Mouse (Mus musculus) midbrain, embryonic 11.5 days (tissue): ENCODE measurements at regions not wholly inside any gene's neighbourhood (a gene's known extent, or its start where the extent isn't known, plus 50 kb on each side); places are given as distances from the start of the nearest gene placed in this dataset.
A peak's percentile ranks its signal among the peaks of the same experiment; 100 is the strongest.

Experiments used
- ATAC-seq: fragments of 200-750 bp; cut with Nextera tagmentation; 2 replicates; pipeline ENCODE4 v1.8.0; 2017; ENCODE audit warnings: moderate TSS enrichment, moderate library complexity; ENCODE audit not compliant: low FRiP score
- DNase-seq: peaks from one replicate; pipeline ENCODE4 v3.0.0; 2015; ENCODE audit warnings: low spot score; ENCODE audit errors: missing footprints
- H3K27ac ChIP-seq: fragments of 300-500 bp; sonication (generic); 2 replicates; pipeline ENCODE4 v1.5.1; 2014; ENCODE audit warnings: low read depth, low read length
- H3K27me3 ChIP-seq: fragments of 300-500 bp; sonication (generic); 2 replicates; pipeline ENCODE4 v1.6.1; 2014; ENCODE audit warnings: mild to moderate bottlenecking, low read length, moderate library complexity, mixed read lengths; ENCODE audit not compliant: control insufficient read depth, insufficient read depth
- H3K36me3 ChIP-seq: fragments of 300-500 bp; sonication (generic); 2 replicates; pipeline ENCODE4 v1.6.1; 2014; ENCODE audit warnings: mild to moderate bottlenecking, low read length, moderate library complexity, mixed read lengths; ENCODE audit not compliant: control insufficient read depth, insufficient read depth
- H3K4me1 ChIP-seq: fragments of 300-500 bp; sonication (generic); 2 replicates; pipeline ENCODE4 v1.6.1; 2014; ENCODE audit warnings: low read length; ENCODE audit not compliant: control insufficient read depth, insufficient read depth
- H3K4me2 ChIP-seq: fragments of 300-500 bp; sonication (generic); 2 replicates; pipeline ENCODE4 v1.6.1; 2014; ENCODE audit warnings: mild to moderate bottlenecking, moderate library complexity
- H3K4me3 ChIP-seq: fragments of 300-500 bp; sonication (generic); 2 replicates; pipeline ENCODE4 v1.5.1; 2014; ENCODE audit warnings: low read depth, low read length
- H3K9ac ChIP-seq: fragments of 300-500 bp; sonication (generic); 2 replicates; pipeline ENCODE4 v1.6.1; 2014; ENCODE audit warnings: low read length
- H3K9me3 ChIP-seq: fragments of 300-500 bp; sonication (generic); 2 replicates; pipeline ENCODE4 v1.6.1; 2016; ENCODE audit warnings: low read length; ENCODE audit not compliant: control insufficient read depth
- WGBS: fragments of 180-500 bp; shearing (Covaris S2); extraction: QIAGEN DNeasy Blood & Tissue Kit; methylation state at CpG from one replicate; pipeline ENCODE4 v1.1.7; 2014; 5-methylcytosine and 5-hydroxymethylcytosine counted together

DNA sequence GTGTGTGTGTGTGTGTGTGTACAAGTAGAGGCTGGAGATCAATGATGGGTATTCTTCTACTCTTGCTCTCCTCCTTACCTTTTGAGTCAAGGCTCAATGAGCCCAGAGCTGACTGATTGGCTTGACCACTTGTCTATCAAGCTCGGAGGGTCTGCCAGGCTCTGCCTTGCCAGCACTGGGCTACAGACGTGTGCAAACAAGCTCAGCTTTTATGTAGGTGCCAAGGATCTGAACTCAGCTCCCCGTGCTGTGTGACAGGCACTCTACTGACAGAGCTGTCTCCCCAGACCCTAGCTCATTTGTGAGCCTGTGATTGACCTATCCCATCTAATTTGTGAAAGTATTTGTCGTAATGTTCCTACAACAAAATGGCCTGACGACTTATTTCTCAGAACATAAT, 54.2 kb upstream of the Cdc42bpa start:
- ATAC-seq (no peak), DNase-seq (no peak)
- H3K27me3 ChIP-seq = no peaks in the 10 kb centered on the region
- H3K4me2 ChIP-seq = no peak overlapping the region
- H3K27ac ChIP-seq = no peak overlapping the region
- H3K36me3 ChIP-seq = no peaks in the 10 kb centered on the region
- H3K9ac ChIP-seq = no peak overlapping the region
- no peaks in the 10 kb centered on the region for H3K9me3 ChIP-seq
- 91% methylated on average over 5 of the region's 5 CpGs for WGBS
- H3K4me1 ChIP-seq = no peaks in the 10 kb centered on the region
- no peak overlapping the region for H3K4me3 ChIP-seq

DNA sequence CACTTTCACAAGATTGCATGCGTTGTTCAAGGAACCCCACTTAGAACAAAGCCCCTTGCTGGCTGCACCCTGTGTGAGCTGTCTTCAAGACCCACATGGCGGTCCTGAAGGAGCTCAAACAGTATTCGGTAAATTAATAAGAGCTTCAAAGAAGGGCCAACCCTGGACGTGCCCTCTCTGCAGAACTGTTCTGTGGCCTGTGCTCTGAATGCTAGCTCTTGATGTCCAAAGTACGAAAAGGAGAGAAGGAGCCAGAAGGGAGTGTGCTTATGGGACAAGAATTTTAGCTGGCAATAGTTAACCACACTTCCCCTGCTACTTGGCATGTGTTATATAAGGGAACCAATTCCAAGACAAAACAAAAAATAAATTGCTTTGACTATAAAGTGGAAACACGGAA, 67.6 kb upstream of the Cdc42bpa start:
- ATAC-seq (no peak), DNase-seq (no peak)
- Histone ChIP-seq H3K27me3 (no peaks in the 10 kb centered on the region), H3K9ac (no peak overlapping the region), H3K9me3 (no peaks in the 10 kb centered on the region), H3K4me3 (no peak overlapping the region), H3K27ac (no peak overlapping the region), H3K36me3 (no peaks in the 10 kb centered on the region), H3K4me1 (no peaks in the 10 kb centered on the region), H3K4me2 (no peak overlapping the region)
- 88% methylated on average over 6 of the region's 6 CpGs for WGBS

DNA sequence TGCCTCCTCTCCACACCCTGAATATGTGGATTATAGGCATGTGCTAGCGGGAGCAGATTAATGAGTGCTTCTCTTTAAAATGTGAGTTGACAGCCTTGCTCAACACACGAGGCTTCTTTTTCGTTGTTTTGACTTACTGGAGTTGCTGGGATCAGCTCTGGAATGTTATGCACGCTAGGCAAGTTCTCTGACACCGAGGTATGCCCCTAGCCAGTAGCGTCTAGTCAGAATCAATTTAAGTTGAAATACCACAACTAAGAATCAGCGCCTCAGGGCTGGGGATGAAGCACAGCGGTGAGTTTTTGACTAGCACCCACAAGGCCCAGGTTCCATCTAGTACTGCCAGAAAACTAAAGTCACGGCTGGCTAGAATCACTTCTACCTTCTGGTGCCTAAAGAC, 72.4 kb upstream of the Cdc42bpa start:
- Histone ChIP-seq H3K36me3 (no peaks in the 10 kb centered on the region), H3K4me3 (no peak overlapping the region), H3K4me2 (no peak overlapping the region), H3K9ac (no peak overlapping the region), H3K27me3 (no peaks in the 10 kb centered on the region), H3K4me1 (no peaks in the 10 kb centered on the region), H3K27ac (no peak overlapping the region), H3K9me3 (no peaks in the 10 kb centered on the region)
- WGBS = 80% methylated on average over 9 of the region's 9 CpGs
- DNase-seq = peak; percentile 71
- ATAC-seq = no peak

DNA sequence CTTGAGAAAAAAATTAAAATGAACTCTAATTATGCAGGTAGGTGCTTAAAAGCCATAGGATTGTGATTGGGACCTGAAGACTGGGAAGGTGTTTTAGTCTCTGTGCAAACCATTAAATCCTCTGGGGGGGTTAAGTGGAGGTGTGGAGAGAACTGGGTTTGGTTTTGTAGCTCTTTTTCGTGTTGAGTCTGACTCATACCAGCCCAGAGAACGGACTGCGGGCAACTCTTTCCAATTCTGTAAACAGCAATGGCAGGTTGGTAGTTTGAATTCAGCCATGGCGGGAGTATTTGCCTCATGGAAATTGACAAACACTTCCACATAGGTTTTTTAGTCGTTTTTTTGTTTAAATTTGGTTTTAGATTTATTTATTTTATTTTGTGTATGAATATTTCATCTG, 77.7 kb upstream of the Ahctf1 start:
- ATAC-seq (no peak), DNase-seq (peak; percentile 54)
- Histone ChIP-seq H3K4me1 (no peaks in the 10 kb centered on the region), H3K27ac (no peak overlapping the region), H3K4me3 (no peak overlapping the region), H3K9me3 (no peaks in the 10 kb centered on the region), H3K4me2 (no peak overlapping the region), H3K36me3 (no peaks in the 10 kb centered on the region), H3K27me3 (no peaks in the 10 kb centered on the region), H3K9ac (no peak overlapping the region)
- 79% methylated on average over 5 of the region's 5 CpGs for WGBS

DNA sequence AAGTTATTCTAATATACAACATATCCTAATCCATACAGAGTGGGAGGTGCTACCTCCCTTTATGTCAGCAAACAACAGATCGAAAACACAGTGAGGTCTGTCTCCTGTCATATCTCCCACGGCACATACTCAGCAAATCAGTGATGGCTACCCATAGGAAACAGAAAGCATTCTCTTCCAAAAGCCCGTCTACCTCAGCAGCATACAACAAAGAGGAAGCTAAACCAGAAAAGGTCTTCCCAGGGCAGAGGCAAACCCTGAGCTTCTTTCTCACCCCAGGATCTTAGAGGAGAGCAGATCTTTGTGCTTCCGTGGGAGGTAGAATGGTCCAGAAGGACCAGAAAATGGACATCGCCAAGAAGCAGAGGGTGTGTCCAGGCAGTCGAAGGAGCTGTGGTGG, 74.4 kb upstream of the Ahctf1 start:
- Histone ChIP-seq H3K4me2 (no peak overlapping the region), H3K9me3 (no peaks in the 10 kb centered on the region), H3K36me3 (no peaks in the 10 kb centered on the region), H3K9ac (no peak overlapping the region), H3K4me1 (no peaks in the 10 kb centered on the region), H3K27me3 (no peaks in the 10 kb centered on the region), H3K4me3 (no peak overlapping the region), H3K27ac (no peak overlapping the region)
- WGBS = 84% methylated on average over 6 of the region's 6 CpGs
- peak; percentile 23 for DNase-seq
- ATAC-seq = no peak

DNA sequence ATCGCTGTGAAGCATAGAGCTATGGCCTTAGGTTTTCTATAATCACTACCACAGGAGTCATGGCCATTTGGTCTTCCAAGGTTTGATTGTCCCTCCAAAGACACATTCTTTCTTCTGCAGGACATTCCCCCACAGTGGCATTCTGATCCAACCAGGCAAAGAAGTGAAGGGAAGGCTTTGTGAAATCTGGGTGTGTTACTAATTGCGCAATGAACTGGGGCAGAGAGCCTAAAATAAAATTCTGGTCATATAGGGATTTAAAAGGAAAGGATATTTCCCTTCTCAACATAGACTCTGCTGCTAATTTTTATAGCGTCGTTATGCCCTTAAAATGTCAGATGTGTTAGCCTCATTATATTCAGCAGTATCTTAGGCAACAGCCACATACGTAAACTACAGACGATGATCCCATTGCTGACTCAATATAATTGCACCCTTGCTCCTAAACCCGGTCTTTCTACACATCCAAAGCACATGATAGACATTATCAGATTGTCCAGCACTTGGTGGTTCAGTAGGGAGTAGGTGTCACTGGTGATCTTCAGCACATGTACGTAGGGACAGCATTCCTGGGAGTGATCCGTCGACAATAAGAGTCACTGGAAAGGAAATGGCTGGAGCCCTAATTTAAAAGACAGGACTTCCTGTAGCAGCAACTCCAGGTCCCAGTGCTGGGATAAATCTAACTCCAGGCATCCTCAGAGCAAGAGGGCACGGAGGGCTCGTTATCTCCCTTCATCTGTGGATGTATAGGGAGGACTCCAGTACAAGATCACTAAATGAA, 70.5 kb upstream of the Ahctf1 start:
- no peaks in the 10 kb centered on the region for H3K9me3 ChIP-seq
- H3K27ac ChIP-seq = no peak overlapping the region
- no peak overlapping the region for H3K9ac ChIP-seq
- no peaks in the 10 kb centered on the region for H3K27me3 ChIP-seq
- peak; percentile 79 for DNase-seq
- ATAC-seq = no peak
- H3K4me3 ChIP-seq = no peak overlapping the region
- H3K36me3 ChIP-seq = no peaks in the 10 kb centered on the region
- H3K4me1 ChIP-seq = no peaks in the 10 kb centered on the region
- H3K4me2 ChIP-seq = no peak overlapping the region
- WGBS = 87% methylated on average over 12 of the region's 12 CpGs

DNA sequence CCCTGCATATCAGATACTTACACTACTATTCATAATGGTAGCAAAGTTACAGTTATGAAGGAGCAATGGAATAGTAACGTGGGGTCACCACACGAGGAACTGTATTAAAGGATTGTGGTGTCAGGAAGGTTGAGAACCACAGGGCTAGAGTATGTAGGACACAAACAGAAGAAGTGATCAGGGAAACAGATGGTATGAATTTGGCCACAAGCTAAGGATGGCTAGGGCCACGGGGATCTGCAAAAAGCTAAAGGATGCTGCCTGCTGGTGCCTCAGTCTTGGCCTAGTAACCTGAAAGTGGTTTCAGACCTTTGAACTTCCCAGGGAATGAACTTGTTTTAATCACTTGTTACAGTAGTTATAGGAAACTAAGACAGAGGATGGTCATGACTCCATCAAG, 68.5 kb upstream of the Ahctf1 start:
- 80% methylated on average over 3 of the region's 3 CpGs for WGBS
- Histone ChIP-seq H3K36me3 (no peaks in the 10 kb centered on the region), H3K27ac (no peak overlapping the region), H3K9ac (no peak overlapping the region), H3K9me3 (no peaks in the 10 kb centered on the region), H3K27me3 (no peaks in the 10 kb centered on the region), H3K4me3 (no peak overlapping the region), H3K4me2 (no peak overlapping the region), H3K4me1 (no peaks in the 10 kb centered on the region)
- ATAC-seq (no peak), DNase-seq (peak; percentile 45)

DNA sequence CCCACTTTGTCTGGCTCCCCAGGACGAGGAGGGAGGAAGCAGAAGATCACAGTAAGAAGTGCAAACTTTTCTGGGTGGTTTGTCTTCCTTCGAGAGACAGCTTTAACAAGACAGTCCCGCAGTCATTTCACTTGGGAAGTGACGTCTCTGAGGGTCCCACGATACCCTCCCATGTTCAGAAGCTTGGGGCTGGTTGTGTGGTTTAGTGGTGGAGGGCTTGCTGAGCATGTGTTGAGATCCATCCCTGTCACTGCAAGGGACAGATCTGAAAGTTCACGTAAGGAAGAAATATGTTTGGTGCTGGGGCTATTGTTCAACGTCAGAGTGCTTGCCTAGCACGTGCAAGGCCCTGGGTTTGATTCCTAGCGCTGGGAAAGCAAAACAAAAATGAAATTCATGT, 65.2 kb upstream of the Ahctf1 start:
- H3K4me2 ChIP-seq = no peak overlapping the region
- 88% methylated on average over 9 of the region's 9 CpGs for WGBS
- no peaks in the 10 kb centered on the region for H3K27me3 ChIP-seq
- no peaks in the 10 kb centered on the region for H3K36me3 ChIP-seq
- H3K9me3 ChIP-seq = no peaks in the 10 kb centered on the region
- no peak overlapping the region for H3K9ac ChIP-seq
- DNase-seq (peak; percentile 69), ATAC-seq (no peak)
- no peak overlapping the region for H3K27ac ChIP-seq
- no peak overlapping the region for H3K4me3 ChIP-seq
- no peaks in the 10 kb centered on the region for H3K4me1 ChIP-seq

DNA sequence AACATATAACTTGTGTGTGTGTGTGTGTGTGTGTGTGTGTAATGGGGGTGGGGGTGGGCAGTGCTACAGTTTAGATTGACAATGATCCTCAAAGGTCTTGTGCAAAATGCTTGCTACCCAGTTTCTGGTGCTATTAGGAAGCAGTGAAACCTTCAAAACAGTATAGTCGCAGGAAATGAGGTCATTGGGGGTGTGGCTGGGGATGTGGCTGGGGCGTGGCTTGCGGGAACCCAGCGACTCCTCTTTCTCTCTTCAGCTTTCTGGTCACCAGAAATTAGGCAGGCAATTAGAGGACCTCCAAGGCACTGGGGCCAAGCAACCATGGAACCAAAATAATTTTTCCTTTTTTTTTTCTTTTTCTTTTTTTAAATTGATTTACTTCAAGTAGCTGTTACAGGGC, 64.0 kb upstream of the Ahctf1 start:
- no peak for DNase-seq
- 91% methylated on average over 4 of the region's 4 CpGs for WGBS

More for the DNA sequence above, 64.0 kb upstream of the Ahctf1 start:
- H3K4me1 ChIP-seq = no peaks in the 10 kb centered on the region
- no peaks in the 10 kb centered on the region for H3K36me3 ChIP-seq
- no peak overlapping the region for H3K4me2 ChIP-seq
- no peak for ATAC-seq
- H3K27me3 ChIP-seq = no peaks in the 10 kb centered on the region
- no peak overlapping the region for H3K4me3 ChIP-seq
- no peaks in the 10 kb centered on the region for H3K9me3 ChIP-seq
- H3K27ac ChIP-seq = no peak overlapping the region
- no peak overlapping the region for H3K9ac ChIP-seq
